Mouse (Mus musculus) c-Kit-positive CD71-positive TER-119-negative erythroid progenitor cells, embryonic 14.5 days (primary cell): ENCODE data around the gene Chn1.
"Not testable (repeated sequence)": the region's sequence is repeated elsewhere in the genome, so short reads cannot be mapped to it uniquely, and the experiment has no call there.

Experiments
- DNase-seq: peaks from one replicate; pipeline ENCODE4 v3.0.0-alpha.2; 2013; ENCODE audit warnings: low read depth

Gene Chn1

GRCm38 (mm10) chr2:73774786-73775682 is at the start of gene Chn1:
Gene Chn1 (minus strand): TSS chr2:73775346.
- no peak for DNase-seq

- DNase-seq: no peak
Observed at GRCm38 (mm10) chr2:73818742-73819141, 43.6 kb upstream of the Chn1 start.

- no peak for DNase-seq
Observed at GRCm38 (mm10) chr2:73807609-73808008, 32.5 kb upstream of the Chn1 start.

GRCm38 (mm10) chr2:73800127-73800526 is 25.0 kb upstream of the Chn1 start:
- not testable (repeated sequence) for DNase-seq

- DNase-seq: no peak
Observed at GRCm38 (mm10) chr2:73798786-73799185, 23.6 kb upstream of the Chn1 start.

GRCm38 (mm10) chr2:73798136-73798535 is 23.0 kb upstream of the Chn1 start:
- DNase-seq: no peak

- DNase-seq: no peak
Observed at GRCm38 (mm10) chr2:73791846-73792630, 16.9 kb upstream of the Chn1 start.

- DNase-seq: no peak
Observed at GRCm38 (mm10) chr2:73790332-73790731, 15.2 kb upstream of the Chn1 start.

- DNase-seq: no peak
Observed at GRCm38 (mm10) chr2:73788395-73788794, 13.2 kb upstream of the Chn1 start.

- no peak for DNase-seq
Observed at GRCm38 (mm10) chr2:73782371-73782905, 7.3 kb upstream of the Chn1 start.

- no peak for DNase-seq
Observed at GRCm38 (mm10) chr2:73780321-73781010, 5.3 kb upstream of the Chn1 start.

- DNase-seq: no peak
Observed at GRCm38 (mm10) chr2:73779796-73780195, 4.7 kb upstream of the Chn1 start.

GRCm38 (mm10) chr2:73779016-73779595 is 4.0 kb upstream of the Chn1 start:
- DNase-seq: no peak

GRCm38 (mm10) chr2:73776936-73777335 is 1.8 kb upstream of the Chn1 start:
- no peak for DNase-seq

GRCm38 (mm10) chr2:73775683-73776310 is 651 bp upstream of the Chn1 start:
- no peak for DNase-seq

- no peak for DNase-seq
Observed at GRCm38 (mm10) chr2:73772945-73773344, 2.2 kb downstream of the Chn1 start.

GRCm38 (mm10) chr2:73768669-73769068 is 6.5 kb downstream of the Chn1 start:
- DNase-seq: no peak

GRCm38 (mm10) chr2:73763541-73763940 is 11.6 kb downstream of the Chn1 start:
- no peak for DNase-seq

GRCm38 (mm10) chr2:73759899-73760298 is 15.2 kb downstream of the Chn1 start:
- no peak for DNase-seq

GRCm38 (mm10) chr2:73759027-73759426 is 16.1 kb downstream of the Chn1 start:
- DNase-seq: no peak

GRCm38 (mm10) chr2:73747297-73747696 is 27.8 kb downstream of the Chn1 start:
- no peak for DNase-seq
